Mouse (Mus musculus) embryo, embryonic 9.5 days (tissue): ENCODE data around the gene Lsm7.

Experiments used
- DNase-seq: peaks from one replicate; pipeline ENCODE4 v3.0.0-alpha.2; 2017; ENCODE audit errors: extremely low spot score

Gene Lsm7

GRCm38 (mm10) chr10:80876028-80876427 is 21.0 kb upstream of the Lsm7 start:
- DNase-seq = peak; percentile 57

GRCm38 (mm10) chr10:80874035-80874434 is 19.0 kb upstream of the Lsm7 start:
- DNase-seq = no peak

- no peak for DNase-seq
Observed at GRCm38 (mm10) chr10:80871581-80871980, 16.6 kb upstream of the Lsm7 start, which contains the start of gene Tmprss9. Tmprss9 (plus strand) TSS chr10:80871848.

- DNase-seq = no peak
Observed at GRCm38 (mm10) chr10:80870993-80871392, 16.0 kb upstream of the Lsm7 start.

- DNase-seq = no peak
Observed at GRCm38 (mm10) chr10:80864446-80864845, 9.4 kb upstream of the Lsm7 start.

GRCm38 (mm10) chr10:80862305-80862704 is 7.3 kb upstream of the Lsm7 start:
- DNase-seq = no peak

GRCm38 (mm10) chr10:80858350-80858935 is 3.4 kb upstream of the Lsm7 start:
- no peak for DNase-seq

- no peak for DNase-seq
Observed at GRCm38 (mm10) chr10:80857848-80858247, 2.8 kb upstream of the Lsm7 start.

- no peak for DNase-seq
Observed at GRCm38 (mm10) chr10:80857386-80857785, 2.4 kb upstream of the Lsm7 start.

GRCm38 (mm10) chr10:80856908-80857307 is 1.9 kb upstream of the Lsm7 start:
- no peak for DNase-seq

GRCm38 (mm10) chr10:80856267-80856666 is 1.3 kb upstream of the Lsm7 start:
- DNase-seq = no peak

GRCm38 (mm10) chr10:80855749-80856073 is 702 bp upstream of the Lsm7 start:
- DNase-seq = peak; percentile 16

- DNase-seq = peak; percentile 63
Observed at GRCm38 (mm10) chr10:80848571-80848970, 6.4 kb downstream of the Lsm7 start.

GRCm38 (mm10) chr10:80845732-80846131 is 9.3 kb downstream of the Lsm7 start:
- DNase-seq = no peak

GRCm38 (mm10) chr10:80845055-80845693 is 9.8 kb downstream of the Lsm7 start:
- no peak for DNase-seq

- no peak for DNase-seq
Observed at GRCm38 (mm10) chr10:80843931-80844547, 11.0 kb downstream of the Lsm7 start, which contains the start of gene Lingo3. Lingo3 (minus strand) TSS chr10:80844039.

GRCm38 (mm10) chr10:80843087-80843930 is 11.7 kb downstream of the Lsm7 start:
- no peak for DNase-seq

- DNase-seq = no peak
Observed at GRCm38 (mm10) chr10:80842334-80842733, 12.7 kb downstream of the Lsm7 start.

GRCm38 (mm10) chr10:80841685-80842084 is 13.3 kb downstream of the Lsm7 start:
- DNase-seq = no peak

- DNase-seq = no peak
Observed at GRCm38 (mm10) chr10:80839848-80840247, 15.2 kb downstream of the Lsm7 start.

- no peak for DNase-seq
Observed at GRCm38 (mm10) chr10:80838346-80838912, 16.6 kb downstream of the Lsm7 start.

- DNase-seq = no peak
Observed at GRCm38 (mm10) chr10:80837827-80838226, 17.2 kb downstream of the Lsm7 start.
